Mouse (Mus musculus) kidney, adult 2 months (tissue): ENCODE measurements at regions not wholly inside any gene's neighbourhood (a gene's known extent, or its start where the extent isn't known, plus 50 kb on each side); places are given as distances from the start of the nearest gene placed in this dataset.

Experiments used
- DNase-seq: peaks from one replicate; pipeline ENCODE4 v3.0.0; 2021
- H3K27ac ChIP-seq: fragments of 200-500 bp; 2 replicates; pipeline ENCODE4 v1.5.1; 2012; ENCODE audit warnings: low read depth, low read length, control low read depth, inconsistent platforms; ENCODE audit not compliant: insufficient read depth
- H3K27me3 ChIP-seq: fragments of 200-500 bp; replicated peaks from 2 replicates; pipeline ENCODE4 v1.6.1; 2012; ENCODE audit warnings: mild to moderate bottlenecking, moderate library complexity, low read length, inconsistent platforms; ENCODE audit not compliant: control insufficient read depth, insufficient read depth
- H3K36me3 ChIP-seq: fragments of 200-500 bp; 2 replicates; pipeline ENCODE4 v1.6.1; 2012; ENCODE audit warnings: mild to moderate bottlenecking, moderate library complexity, low read length, inconsistent platforms; ENCODE audit not compliant: control insufficient read depth, insufficient read depth
- H3K4me1 ChIP-seq: fragments of 200-500 bp; 2 replicates; pipeline ENCODE4 v1.6.1; 2011; ENCODE audit warnings: low read length; ENCODE audit not compliant: control insufficient read depth, insufficient read depth
- H3K4me3 ChIP-seq: fragments of 200-500 bp; 2 replicates; pipeline ENCODE4 v1.5.1; 2011; ENCODE audit warnings: mild to moderate bottlenecking, low read depth, low read length, control low read depth; ENCODE audit not compliant: insufficient read depth
- CTCF ChIP-seq: fragments of 200-500 bp; conservative IDR thresholded peaks from 2 replicates; pipeline ENCODE4 v1.5.1; 2011; ENCODE audit warnings: low read depth, mild to moderate bottlenecking, control low read depth, low read length, moderate library complexity, mixed read lengths; ENCODE audit not compliant: insufficient read depth, insufficient read length
- POLR2A ChIP-seq: fragments of 200-500 bp; IDR thresholded peaks from one replicate; pipeline ENCODE4 v1.6.1; 2011; ENCODE audit warnings: low read depth, low read length, control low read depth
- WGBS: fragments of 180-500 bp; shearing (Covaris S2); methylation state at CpG from one replicate; pipeline ENCODE4 v1.1.7; 2018; 5-methylcytosine and 5-hydroxymethylcytosine counted together

- no peaks in the 10 kb centered on the region for H3K4me1 ChIP-seq
- H3K4me3 ChIP-seq, result no peak overlapping the region
- no peak for DNase-seq
- no peaks in the 10 kb centered on the region for H3K36me3 ChIP-seq
- 54% methylated on average over 5 of the region's 5 CpGs for WGBS
- no peaks in the 10 kb centered on the region; the same call in 1 of the 2 replicates for H3K27me3 ChIP-seq
- no peak overlapping the region for H3K27ac ChIP-seq
- no peak for TF ChIP-seq CTCF
- no peak for TF ChIP-seq POLR2A
Measured at GRCm38 (mm10) chr7:82109550-82109949, 64.1 kb upstream of the Sh3gl3 start.

- no peak for DNase-seq
- H3K4me1 ChIP-seq, result no peaks in the 10 kb centered on the region
- no peaks in the 10 kb centered on the region for H3K36me3 ChIP-seq
- no peak for TF ChIP-seq POLR2A
- no peak for TF ChIP-seq CTCF
- no peak overlapping the region for H3K4me3 ChIP-seq
- H3K27me3 ChIP-seq, result no peaks in the 10 kb centered on the region; the same call in 1 of the 2 replicates
- WGBS, result 58% methylated on average over 8 of the region's 8 CpGs
- no peak overlapping the region for H3K27ac ChIP-seq
Measured at GRCm38 (mm10) chr7:82109977-82110376, 63.7 kb upstream of the Sh3gl3 start.

GRCm38 (mm10) chr7:82112046-82112445 is 61.6 kb upstream of the Sh3gl3 start:
- no peak for DNase-seq
- TF ChIP-seq CTCF, result no peak
- no peak for TF ChIP-seq POLR2A
- Histone ChIP-seq H3K4me3 (no peak overlapping the region), H3K4me1 (no peaks in the 10 kb centered on the region), H3K36me3 (no peaks in the 10 kb centered on the region), H3K27ac (no peak overlapping the region), H3K27me3 (no peaks in the 10 kb centered on the region; the same call in 1 of the 2 replicates)
- 63% methylated on average over 6 of the region's 6 CpGs for WGBS

- Histone ChIP-seq H3K4me1 (no peaks in the 10 kb centered on the region), H3K27ac (no peak overlapping the region), H3K36me3 (no peaks in the 10 kb centered on the region), H3K27me3 (no peaks in the 10 kb centered on the region; the same call in 1 of the 2 replicates), H3K4me3 (no peak overlapping the region)
- no peak for TF ChIP-seq CTCF
- TF ChIP-seq POLR2A, result no peak
- DNase-seq, result no peak
- 82% methylated on average over 6 of the region's 6 CpGs for WGBS
Measured at GRCm38 (mm10) chr7:82115646-82116045, 58.0 kb upstream of the Sh3gl3 start.

- no peak overlapping the region for H3K4me3 ChIP-seq
- TF ChIP-seq CTCF, result peak; percentile 43
- TF ChIP-seq POLR2A, result no peak
- no peak overlapping the region for H3K27ac ChIP-seq
- 15% methylated on average over 2 of the region's 2 CpGs for WGBS
- no peaks in the 10 kb centered on the region for H3K27me3 ChIP-seq
- peak; percentile 70 for DNase-seq
- no peaks in the 10 kb centered on the region for H3K4me1 ChIP-seq
- no peaks in the 10 kb centered on the region for H3K36me3 ChIP-seq
Measured at GRCm38 (mm10) chr7:82119266-82119665, 54.4 kb upstream of the Sh3gl3 start.

- 56% methylated on average over 9 of the region's 9 CpGs for WGBS
- H3K36me3 ChIP-seq, result no peaks in the 10 kb centered on the region
- DNase-seq, result no peak
- H3K27ac ChIP-seq, result no peak overlapping the region
- no peak overlapping the region for H3K4me3 ChIP-seq
- H3K4me1 ChIP-seq, result no peaks in the 10 kb centered on the region
- no peak for TF ChIP-seq POLR2A
- no peak for TF ChIP-seq CTCF
- H3K27me3 ChIP-seq, result no peaks in the 10 kb centered on the region
Measured at GRCm38 (mm10) chr7:82119866-82120265, 53.8 kb upstream of the Sh3gl3 start.

GRCm38 (mm10) chr7:82121746-82122145 is 51.9 kb upstream of the Sh3gl3 start:
- Histone ChIP-seq H3K4me3 (no peak overlapping the region), H3K36me3 (no peaks in the 10 kb centered on the region), H3K27ac (no peak overlapping the region), H3K27me3 (no peaks in the 10 kb centered on the region), H3K4me1 (no peaks in the 10 kb centered on the region)
- 2% methylated on average over 1 of the region's 1 CpGs for WGBS
- peak; percentile 87 for TF ChIP-seq CTCF
- TF ChIP-seq POLR2A, result no peak
- peak; percentile 65 for DNase-seq
